Mouse (Mus musculus): ENCODE data around the gene Cyp2s1. TPM values are rescaled to one million over a fixed set of nuclear protein-coding genes. Genes with fewer than 3 reads are reported as not detected.

Gene Cyp2s1
- polyA plus RNA-seq (2014; fragmentation: Nextera tagmentation; extraction: Ambion mirVana): 0.10 TPM in 1 of 2 replicates, not detected in the other

GRCm38 (mm10) chr7:25816241-25816919 lies at the start of gene Cyp2s1:
TSS of gene Cyp2s1 (minus strand) at chr7:25816913.
- WGBS: under 1% methylated on average over 40 of the region's 40 CpGs
- no peaks in the 10 kb centered on the region for H3K36me3 ChIP-seq (ENCODE audit: control insufficient read depth, insufficient read depth, low read length)
- ATAC-seq (ENCODE audit: low FRiP score): peak; percentile 45; the same call in 1 of the 2 replicates
- peak; percentile 91 for DNase-seq (ENCODE audit: low spot score, missing footprints)
- no peak within 1 kb of the TSS for H3K27ac ChIP-seq (ENCODE audit: low read depth, low read length)
- peaks cover 12% of the 10 kb centered on the region for H3K27me3 ChIP-seq (ENCODE audit: control insufficient read depth, insufficient read depth, low read length)
- 0 out of 2 replicates have a peak, but pooled peaks cover 4% of the 10 kb centered on the region for H3K4me1 ChIP-seq (ENCODE audit: control insufficient read depth, insufficient read depth, low read length)
- H3K4me3 ChIP-seq (ENCODE audit: low read depth, low read length): peak within 1 kb of the TSS; percentile 41
- H3K4me2 ChIP-seq: peak within 1 kb of the TSS; percentile 85
- no peaks in the 10 kb centered on the region for H3K9me3 ChIP-seq (ENCODE audit: control insufficient read depth, low read length)
- peak within 1 kb of the TSS; percentile 65 for H3K9ac ChIP-seq (ENCODE audit: low read length)

- Histone ChIP-seq H3K27me3 (ENCODE audit: control insufficient read depth, insufficient read depth, low read length) (no peaks in the 10 kb centered on the region), H3K4me3 (ENCODE audit: low read depth, low read length) (no peak overlapping the region), H3K9ac (ENCODE audit: low read length) (no peak overlapping the region), H3K27ac (ENCODE audit: low read depth, low read length) (no peak overlapping the region), H3K36me3 (ENCODE audit: control insufficient read depth, insufficient read depth, low read length) (no peaks in the 10 kb centered on the region), H3K4me1 (ENCODE audit: control insufficient read depth, insufficient read depth, low read length) (no peaks in the 10 kb centered on the region; the same call in 1 of the 2 replicates), H3K4me2 (no peak overlapping the region), H3K9me3 (ENCODE audit: control insufficient read depth, low read length) (no peaks in the 10 kb centered on the region)
- ATAC-seq (ENCODE audit: low FRiP score) (no peak), DNase-seq (ENCODE audit: low spot score, missing footprints) (no peak)
- 39% methylated on average over 5 of the region's 5 CpGs for WGBS
Measured at GRCm38 (mm10) chr7:25864861-25865260, 48.1 kb upstream of the Cyp2s1 start.

- Histone ChIP-seq H3K4me3 (ENCODE audit: low read depth, low read length) (no peak overlapping the region), H3K9ac (ENCODE audit: low read length) (no peak overlapping the region), H3K4me2 (no peak overlapping the region), H3K9me3 (ENCODE audit: control insufficient read depth, low read length) (no peaks in the 10 kb centered on the region), H3K4me1 (ENCODE audit: control insufficient read depth, insufficient read depth, low read length) (no peaks in the 10 kb centered on the region; the same call in 1 of the 2 replicates), H3K27me3 (ENCODE audit: control insufficient read depth, insufficient read depth, low read length) (no peaks in the 10 kb centered on the region), H3K27ac (ENCODE audit: low read depth, low read length) (no peak overlapping the region), H3K36me3 (ENCODE audit: control insufficient read depth, insufficient read depth, low read length) (no peaks in the 10 kb centered on the region)
- no peak for ATAC-seq (ENCODE audit: low FRiP score)
- WGBS: 89% methylated on average over 3 of the region's 3 CpGs
- no peak for DNase-seq (ENCODE audit: low spot score, missing footprints)
Measured at GRCm38 (mm10) chr7:25863756-25864155, 47.0 kb upstream of the Cyp2s1 start.

GRCm38 (mm10) chr7:25862365-25862764 lies 45.7 kb upstream of the Cyp2s1 start:
- H3K4me1 ChIP-seq (ENCODE audit: control insufficient read depth, insufficient read depth, low read length): no peaks in the 10 kb centered on the region; the same call in 1 of the 2 replicates
- no peaks in the 10 kb centered on the region for H3K36me3 ChIP-seq (ENCODE audit: control insufficient read depth, insufficient read depth, low read length)
- DNase-seq (ENCODE audit: low spot score, missing footprints) (no peak), ATAC-seq (ENCODE audit: low FRiP score) (no peak)
- no peak overlapping the region for H3K9ac ChIP-seq (ENCODE audit: low read length)
- no peak overlapping the region for H3K4me3 ChIP-seq (ENCODE audit: low read depth, low read length)
- no peaks in the 10 kb centered on the region for H3K9me3 ChIP-seq (ENCODE audit: control insufficient read depth, low read length)
- WGBS: 77% methylated on average over 2 of the region's 2 CpGs
- no peak overlapping the region for H3K4me2 ChIP-seq
- H3K27me3 ChIP-seq (ENCODE audit: control insufficient read depth, insufficient read depth, low read length): no peaks in the 10 kb centered on the region
- H3K27ac ChIP-seq (ENCODE audit: low read depth, low read length): no peak overlapping the region

GRCm38 (mm10) chr7:25859962-25860870 lies 43.5 kb upstream of the Cyp2s1 start:
- peak; percentile 86 for DNase-seq (ENCODE audit: low spot score, missing footprints)
- no peak overlapping the region for H3K27ac ChIP-seq (ENCODE audit: low read depth, low read length)
- no peaks in the 10 kb centered on the region for H3K9me3 ChIP-seq (ENCODE audit: control insufficient read depth, low read length)
- no peaks in the 10 kb centered on the region for H3K36me3 ChIP-seq (ENCODE audit: control insufficient read depth, insufficient read depth, low read length)
- ATAC-seq (ENCODE audit: low FRiP score): peak; percentile 69
- peak overlapping the region; percentile 22; the same call in 1 of the 2 replicates for H3K4me3 ChIP-seq (ENCODE audit: low read depth, low read length)
- peak overlapping the region; percentile 24 for H3K9ac ChIP-seq (ENCODE audit: low read length)
- no peaks in the 10 kb centered on the region for H3K27me3 ChIP-seq (ENCODE audit: control insufficient read depth, insufficient read depth, low read length)
- no peaks in the 10 kb centered on the region; the same call in 1 of the 2 replicates for H3K4me1 ChIP-seq (ENCODE audit: control insufficient read depth, insufficient read depth, low read length)
- peak overlapping the region; percentile 45 for H3K4me2 ChIP-seq
- WGBS: 23% methylated on average over 8 of the region's 9 CpGs

- Histone ChIP-seq H3K4me1 (ENCODE audit: control insufficient read depth, insufficient read depth, low read length) (no peaks in the 10 kb centered on the region; the same call in 1 of the 2 replicates), H3K9me3 (ENCODE audit: control insufficient read depth, low read length) (no peaks in the 10 kb centered on the region), H3K4me2 (no peak overlapping the region), H3K9ac (ENCODE audit: low read length) (no peak overlapping the region), H3K27ac (ENCODE audit: low read depth, low read length) (no peak overlapping the region), H3K36me3 (ENCODE audit: control insufficient read depth, insufficient read depth, low read length) (no peaks in the 10 kb centered on the region), H3K4me3 (ENCODE audit: low read depth, low read length) (no peak overlapping the region), H3K27me3 (ENCODE audit: control insufficient read depth, insufficient read depth, low read length) (no peaks in the 10 kb centered on the region)
- no peak for ATAC-seq (ENCODE audit: low FRiP score)
- WGBS: 39% methylated on average over 8 of the region's 8 CpGs
- DNase-seq (ENCODE audit: low spot score, missing footprints): peak; percentile 91
Measured at GRCm38 (mm10) chr7:25855082-25855481, 38.4 kb upstream of the Cyp2s1 start.

- Histone ChIP-seq H3K36me3 (ENCODE audit: control insufficient read depth, insufficient read depth, low read length) (no peaks in the 10 kb centered on the region), H3K9me3 (ENCODE audit: control insufficient read depth, low read length) (no peaks in the 10 kb centered on the region), H3K27ac (ENCODE audit: low read depth, low read length) (no peak overlapping the region), H3K4me2 (peak overlapping the region; percentile 50), H3K4me3 (ENCODE audit: low read depth, low read length) (peak overlapping the region; percentile 35), H3K9ac (ENCODE audit: low read length) (peak overlapping the region; percentile 39), H3K27me3 (ENCODE audit: control insufficient read depth, insufficient read depth, low read length) (no peaks in the 10 kb centered on the region), H3K4me1 (ENCODE audit: control insufficient read depth, insufficient read depth, low read length) (no peaks in the 10 kb centered on the region)
- WGBS: 27% methylated on average over 11 of the region's 11 CpGs
- DNase-seq (ENCODE audit: low spot score, missing footprints): no peak
- ATAC-seq (ENCODE audit: low FRiP score): peak; percentile 73
Measured at GRCm38 (mm10) chr7:25848444-25848812, 31.7 kb upstream of the Cyp2s1 start.

GRCm38 (mm10) chr7:25847722-25848443 lies 31.2 kb upstream of the Cyp2s1 start:
- ATAC-seq (ENCODE audit: low FRiP score) (peak; percentile 88), DNase-seq (ENCODE audit: low spot score, missing footprints) (peak; percentile 99)
- no peaks in the 10 kb centered on the region for H3K27me3 ChIP-seq (ENCODE audit: control insufficient read depth, insufficient read depth, low read length)
- no peaks in the 10 kb centered on the region for H3K36me3 ChIP-seq (ENCODE audit: control insufficient read depth, insufficient read depth, low read length)
- WGBS: 13% methylated on average over 13 of the region's 13 CpGs
- no peaks in the 10 kb centered on the region for H3K9me3 ChIP-seq (ENCODE audit: control insufficient read depth, low read length)
- H3K4me2 ChIP-seq: peak overlapping the region; percentile 50
- no peak overlapping the region for H3K27ac ChIP-seq (ENCODE audit: low read depth, low read length)
- no peaks in the 10 kb centered on the region for H3K4me1 ChIP-seq (ENCODE audit: control insufficient read depth, insufficient read depth, low read length)
- H3K9ac ChIP-seq (ENCODE audit: low read length): peak overlapping the region; percentile 39
- peak overlapping the region; percentile 35 for H3K4me3 ChIP-seq (ENCODE audit: low read depth, low read length)

All from midbrain, embryonic 11.5 days (tissue).